Mouse (Mus musculus): ENCODE data around the gene C1qtnf2. TPM values are rescaled to one million over a fixed set of nuclear protein-coding genes. Genes with fewer than 3 reads are reported as not detected.

C1qtnf2 gene
- total RNA-seq, 2 experiments from 2014 or later, result 10.0 TPM

- intact Hi-C loops (cut with DNase I), result no loop called here
- DNase-seq, result peak; percentile 29 to 53
Observed at GRCm38 (mm10) chr11:43481672-43482522, 7.8 kb downstream of the C1qtnf2 start.

- intact Hi-C loops (cut with DNase I), result no loop called here
Observed at GRCm38 (mm10) chr11:43483122-43483792, 9.2 kb downstream of the C1qtnf2 start.

GRCm38 (mm10) chr11:43484057-43484456 is 10.0 kb downstream of the C1qtnf2 start:
- peak; percentile 35 to 48 for DNase-seq
- intact Hi-C loops (cut with DNase I), result no loop called here

More at GRCm38 (mm10) chr11:43483122-43483792, 9.2 kb downstream of the C1qtnf2 start:
- peak; percentile 61 to 69 for DNase-seq

- intact Hi-C loops (cut with DNase I), result no loop called here
- DNase-seq, result no peak
Observed at GRCm38 (mm10) chr11:43484652-43485051, 10.6 kb downstream of the C1qtnf2 start.

- intact Hi-C loops (cut with DNase I), result no loop called here
- DNase-seq, result no peak
Observed at GRCm38 (mm10) chr11:43485855-43486254, 11.8 kb downstream of the C1qtnf2 start.

GRCm38 (mm10) chr11:43492663-43493062 is 18.6 kb downstream of the C1qtnf2 start:
- intact Hi-C loops (cut with DNase I), result loop anchor here (2.0 kb wide), 1 partner anchor 40 kb away; no protein-coding TSS in a partner anchor
- peak; percentile 78 to 88 for DNase-seq

- intact Hi-C loops (cut with DNase I), result loop anchor here (1.0 to 2.0 kb wide), 5 partner anchors 35 to 119 kb away; partner anchors contain the start of gene Ccnjl
- peak; percentile 73 to 83 for DNase-seq
Observed at GRCm38 (mm10) chr11:43493815-43494409, 19.8 kb downstream of the C1qtnf2 start.

- no peak for DNase-seq
- intact Hi-C loops (cut with DNase I), result loop anchor here (2.0 kb wide), 2 partner anchors 34 to 62 kb away; partner anchors contain the start of gene Ccnjl
Observed at GRCm38 (mm10) chr11:43495037-43495436, 21.0 kb downstream of the C1qtnf2 start.

GRCm38 (mm10) chr11:43495532-43495931 is 21.5 kb downstream of the C1qtnf2 start:
- DNase-seq, result peak; percentile 63 to 64
- intact Hi-C loops (cut with DNase I), result loop anchor here (2.0 kb wide), 2 partner anchors 33 to 61 kb away; partner anchors contain the start of gene Ccnjl

GRCm38 (mm10) chr11:43501256-43501655 is 27.2 kb downstream of the C1qtnf2 start:
- intact Hi-C loops (cut with DNase I), result no loop called here
- no peak for DNase-seq

GRCm38 (mm10) chr11:43505188-43505587 is 31.1 kb downstream of the C1qtnf2 start:
- intact Hi-C loops (cut with DNase I), result no loop called here

GRCm38 (mm10) chr11:43507976-43508375 is 33.9 kb downstream of the C1qtnf2 start:
- intact Hi-C loops (cut with DNase I), result no loop called here
- DNase-seq, result no peak

More at GRCm38 (mm10) chr11:43505188-43505587, 31.1 kb downstream of the C1qtnf2 start:
- no peak for DNase-seq

GRCm38 (mm10) chr11:43509878-43510277 is 35.8 kb downstream of the C1qtnf2 start:
- no peak for DNase-seq
- intact Hi-C loops (cut with DNase I), result no loop called here

GRCm38 (mm10) chr11:43512661-43513190 is 38.6 kb downstream of the C1qtnf2 start:
- intact Hi-C loops (cut with DNase I), result no loop called here
- DNase-seq, result no peak

- intact Hi-C loops (cut with DNase I), result no loop called here
- DNase-seq, result peak; percentile 43 to 45
Observed at GRCm38 (mm10) chr11:43516344-43517021, 42.4 kb downstream of the C1qtnf2 start.

- DNase-seq, result no peak
- intact Hi-C loops (cut with DNase I), result no loop called here
Observed at GRCm38 (mm10) chr11:43517641-43518040, 43.6 kb downstream of the C1qtnf2 start.

GRCm38 (mm10) chr11:43518086-43518485 is 44.0 kb downstream of the C1qtnf2 start:
- intact Hi-C loops (cut with DNase I), result no loop called here
- no peak for DNase-seq

- intact Hi-C loops (cut with DNase I), result no loop called here
- DNase-seq, result no peak
Observed at GRCm38 (mm10) chr11:43518821-43519220, 44.7 kb downstream of the C1qtnf2 start.

- no peak for DNase-seq
- intact Hi-C loops (cut with DNase I), result no loop called here
Observed at GRCm38 (mm10) chr11:43520521-43520920, 46.4 kb downstream of the C1qtnf2 start.

All from heart, postnatal 14 days (tissue).